ENCODE assay signal across 27 mouse cellular contexts in the genomic region with DNA sequence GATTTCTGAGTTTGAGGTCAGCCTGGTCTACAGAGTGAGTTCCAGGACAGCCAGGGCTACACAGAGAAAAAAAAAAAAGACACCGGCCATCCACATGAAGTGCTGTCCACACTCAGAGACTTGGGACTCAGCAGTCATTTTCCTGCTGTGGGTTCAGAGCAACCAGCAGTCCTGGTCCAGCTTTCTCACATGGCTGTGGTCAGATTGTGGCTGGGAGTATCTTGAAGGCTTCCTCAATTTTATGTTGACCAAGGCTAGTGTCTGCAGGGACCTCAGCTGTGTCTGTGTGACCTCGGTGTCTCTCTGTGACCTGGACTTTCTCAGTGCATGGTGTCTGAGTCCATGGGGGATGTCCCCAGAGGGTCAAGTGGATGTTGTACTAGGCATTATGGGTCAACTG.
"Had no signal": no experiment of that assay in that cellular context is flagged by ENCODE, and none has a peak within 500 bp of the region (broad histone marks: within the 10 kb centered on the region; RNA-seq: fewer than 3 reads in every experiment).

No protein-coding gene starts in this region.

- H3K9ac ChIP-seq: heart, embryonic 13.5 days; heart, embryonic 15.5 days; hindbrain, embryonic 13.5 days; hindbrain, embryonic 15.5 days; intestine, embryonic 15.5 days; kidney, embryonic 15.5 days; limb, embryonic 12.5 days; liver, embryonic 13.5 days; liver, embryonic 15.5 days had no signal

- H3K4me1 ChIP-seq: liver, embryonic 13.5 days; liver, embryonic 15.5 days had no signal

- H3K4me3 ChIP-seq: heart, adult 2 months; heart, embryonic 13.5 days; heart, embryonic 15.5 days; hindbrain, embryonic 13.5 days; hindbrain, embryonic 15.5 days; intestine, embryonic 15.5 days; kidney, embryonic 15.5 days; layer of hippocampus, adult 2 months; left cerebral cortex, adult 2 months; limb, embryonic 10.5 days; limb, embryonic 12.5 days; liver, embryonic 13.5 days; liver, embryonic 15.5 days had no signal

- H3K9me3 ChIP-seq: heart, embryonic 13.5 days; heart, embryonic 15.5 days; hindbrain, embryonic 13.5 days; hindbrain, embryonic 15.5 days; intestine, embryonic 15.5 days; kidney, embryonic 15.5 days; limb, embryonic 10.5 days; limb, embryonic 12.5 days; liver, embryonic 13.5 days; liver, embryonic 15.5 days had no signal

- H3K4me2 ChIP-seq: heart, embryonic 11.5 days; heart, embryonic 13.5 days; heart, embryonic 15.5 days; hindbrain, embryonic 13.5 days; hindbrain, embryonic 15.5 days; intestine, embryonic 15.5 days; kidney, embryonic 15.5 days; limb, embryonic 12.5 days; liver, embryonic 11.5 days; liver, embryonic 13.5 days; liver, embryonic 15.5 days had no signal

- DNase-seq: gastrocnemius, postnatal 14 days; heart, adult 11 months; heart, adult 2 months; heart, postnatal 14 days; heart, postnatal 36 days; kidney, adult 18-20 months; kidney, adult 9 months; kidney, postnatal 25 days; kidney, postnatal 4 days; liver; liver, embryonic 13.5 days had no signal

- H3K27ac ChIP-seq: heart, adult 2 months; heart, embryonic 13.5 days; heart, embryonic 15.5 days; hindbrain, embryonic 13.5 days; hindbrain, embryonic 15.5 days; intestine, embryonic 15.5 days; kidney, embryonic 15.5 days; kidney, postnatal 0 days; layer of hippocampus, adult 2 months; left cerebral cortex, adult 2 months; limb, embryonic 10.5 days; limb, embryonic 12.5 days; liver, embryonic 13.5 days; liver, embryonic 15.5 days had no signal

- H3K36me3 ChIP-seq: heart, embryonic 13.5 days; heart, embryonic 15.5 days; hindbrain, embryonic 13.5 days; hindbrain, embryonic 15.5 days; intestine, embryonic 15.5 days; kidney, embryonic 15.5 days; limb, embryonic 10.5 days; limb, embryonic 12.5 days; liver, embryonic 13.5 days; liver, embryonic 15.5 days had no signal

- H3K27me3 ChIP-seq: hindbrain, embryonic 15.5 days; intestine, embryonic 15.5 days had no signal

- ATAC-seq: inflammation-experienced regulatory T-cells, adult 6 months; intestine, embryonic 15.5 days; intestine, postnatal 0 days had no signal
